Mouse (Mus musculus) telencephalon, adult 2 months (tissue): Measurements from ENCODE around the gene Fubp3.
"Not testable (repeated sequence)": the region's sequence is repeated elsewhere in the genome, so short reads cannot be mapped to it uniquely, and the experiment has no call there.

Experiments
- DNase-seq: peaks from one replicate; pipeline ENCODE4 v3.0.0-alpha.2; 2011; ENCODE audit warnings: low read depth, low spot score

Fubp3 gene

DNA sequence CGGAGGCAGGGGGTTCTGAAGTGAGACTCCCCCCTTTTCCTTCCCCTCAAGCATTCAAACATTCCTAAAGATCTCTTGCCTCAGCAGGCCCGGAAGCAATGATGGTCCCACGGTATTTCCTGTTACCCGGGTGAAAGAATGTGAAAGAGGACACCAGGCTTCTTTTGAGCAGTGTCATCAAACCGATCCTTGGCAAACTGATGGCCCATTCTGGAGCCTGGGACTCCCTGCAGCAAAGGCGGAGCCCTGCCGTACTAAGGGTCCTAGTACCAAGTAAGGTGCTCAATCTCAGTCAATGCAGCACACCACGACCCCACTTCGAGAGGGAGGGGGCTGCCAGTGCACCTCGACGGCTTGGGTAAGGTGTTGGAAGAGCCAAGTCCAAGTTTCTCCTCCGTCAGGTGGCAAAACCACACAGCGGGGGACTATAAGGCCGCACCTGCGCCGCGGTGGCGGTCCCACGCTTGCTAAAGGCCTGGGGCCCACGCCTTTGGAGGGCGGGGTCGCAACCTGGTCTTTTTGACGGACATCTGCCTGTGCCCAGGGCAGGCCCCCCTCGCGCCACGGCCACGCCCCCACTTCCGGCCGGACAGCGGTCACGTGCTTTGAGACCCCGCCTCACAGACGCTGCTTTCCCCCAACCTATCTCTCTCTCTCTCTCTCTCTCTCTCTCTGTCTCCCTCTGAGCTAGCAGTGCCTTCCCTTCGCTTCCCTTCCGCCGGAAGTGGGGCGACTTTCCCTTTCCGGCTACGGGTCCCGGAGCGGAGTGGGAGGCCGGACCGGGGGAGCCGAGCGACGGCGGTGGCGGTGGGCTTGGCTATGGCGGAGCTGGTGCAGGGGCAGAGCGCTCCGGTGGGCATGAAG is at the start of gene Fubp3:
Gene Fubp3 (plus strand): TSS at position 601 of the 864 bp plus-strand sequence.
- peak; percentile 83 for DNase-seq

DNA sequence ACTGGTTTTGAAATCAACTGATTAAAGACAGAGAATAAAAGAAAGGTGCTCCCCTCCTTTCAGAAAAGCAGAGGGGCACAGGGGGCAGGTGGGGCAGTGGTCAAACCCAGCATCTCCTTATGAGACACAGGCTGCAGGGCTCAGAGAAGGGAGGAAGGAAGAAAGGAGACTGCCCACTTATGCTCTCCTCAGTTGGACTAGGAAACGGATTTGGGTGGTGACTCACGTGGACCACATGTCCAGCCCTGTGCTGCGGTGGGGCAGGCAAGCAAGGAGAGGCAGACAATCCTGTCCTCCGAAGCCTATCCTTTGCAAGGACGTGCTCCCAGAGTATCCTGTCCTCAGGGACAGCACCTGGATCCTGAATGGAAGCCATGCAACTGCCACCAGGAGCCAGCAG is 47.8 kb upstream of the Fubp3 start:
- DNase-seq, result no peak

DNA sequence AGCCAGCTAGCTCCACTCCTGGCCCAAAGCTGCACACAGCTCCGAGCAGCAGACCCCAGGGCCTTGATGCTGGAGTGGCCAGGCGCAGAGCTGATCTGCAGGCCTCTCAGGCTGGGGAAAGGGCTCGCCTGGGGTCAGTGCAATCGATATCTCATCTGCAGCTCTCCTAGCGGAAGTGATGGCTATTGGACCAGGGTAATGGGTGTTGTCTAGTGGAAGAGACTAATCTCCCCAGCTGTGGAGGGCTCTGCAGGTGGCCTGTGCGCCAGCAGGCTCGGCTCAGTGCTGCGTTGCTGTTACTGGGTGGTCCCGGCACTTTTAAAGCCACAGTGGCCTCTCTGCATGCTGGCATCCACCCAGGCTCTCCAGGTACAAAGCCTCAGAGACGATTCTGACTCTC is 46.7 kb upstream of the Fubp3 start:
- DNase-seq, result no peak

DNA sequence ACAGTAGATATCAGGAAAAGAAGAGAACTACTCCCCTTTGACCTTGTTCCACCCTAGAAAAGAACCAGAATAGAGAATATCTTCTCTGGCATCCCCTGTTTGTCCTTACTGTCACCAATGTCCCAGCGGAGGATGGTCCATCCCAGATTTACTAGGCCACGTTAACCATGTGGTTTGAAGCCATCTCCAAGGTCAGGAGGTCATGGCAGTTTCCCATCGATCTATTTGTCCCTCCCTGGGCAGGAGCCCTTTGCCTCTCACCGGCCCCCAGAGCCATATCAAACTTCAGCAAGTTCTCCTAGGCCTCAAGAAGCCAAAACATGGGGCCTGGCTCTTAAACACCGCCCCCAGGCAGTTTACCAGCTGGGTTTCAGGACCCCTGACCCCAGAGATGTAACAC is 42.2 kb upstream of the Fubp3 start:
- DNase-seq, result no peak

DNA sequence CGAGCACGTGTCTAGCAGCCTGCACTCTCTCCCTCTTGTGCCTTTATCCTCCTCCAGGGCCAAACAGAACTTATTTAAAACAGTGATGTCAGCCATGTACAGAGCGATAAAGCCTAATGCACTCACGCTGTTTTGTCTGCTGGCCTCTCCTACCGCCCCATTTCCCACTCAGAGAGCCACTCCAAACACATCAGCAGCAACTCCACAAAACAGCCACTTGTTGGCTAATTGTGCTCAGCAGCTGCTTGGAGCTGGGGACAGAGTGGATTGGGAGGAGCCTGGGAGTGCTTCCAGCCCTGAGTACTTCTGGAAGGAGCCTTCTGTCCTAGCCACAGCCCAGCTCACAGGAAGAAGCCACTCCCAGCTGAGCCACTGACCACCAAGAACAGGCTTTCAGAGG is 35.4 kb upstream of the Fubp3 start:
- no peak for DNase-seq

DNA sequence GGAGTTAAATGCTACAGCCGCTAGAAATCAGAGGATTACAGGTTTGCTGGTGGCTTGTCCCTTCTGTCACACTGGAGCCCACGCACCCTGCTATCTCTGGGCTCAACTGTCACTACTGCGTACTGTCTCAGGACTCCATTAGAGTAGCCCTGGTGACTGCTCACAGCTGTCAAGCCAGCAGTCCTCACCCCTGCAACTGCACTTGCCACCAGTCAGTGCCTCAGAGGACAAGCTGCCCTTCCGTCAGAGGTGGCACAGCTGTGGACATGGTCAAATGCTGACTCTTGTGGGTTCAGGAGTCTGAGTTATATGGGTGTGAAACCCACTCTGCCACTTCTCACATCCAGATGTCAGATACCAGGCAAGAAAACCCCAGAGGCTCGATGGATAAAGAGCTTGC is 33.7 kb upstream of the Fubp3 start:
- no peak for DNase-seq

DNA sequence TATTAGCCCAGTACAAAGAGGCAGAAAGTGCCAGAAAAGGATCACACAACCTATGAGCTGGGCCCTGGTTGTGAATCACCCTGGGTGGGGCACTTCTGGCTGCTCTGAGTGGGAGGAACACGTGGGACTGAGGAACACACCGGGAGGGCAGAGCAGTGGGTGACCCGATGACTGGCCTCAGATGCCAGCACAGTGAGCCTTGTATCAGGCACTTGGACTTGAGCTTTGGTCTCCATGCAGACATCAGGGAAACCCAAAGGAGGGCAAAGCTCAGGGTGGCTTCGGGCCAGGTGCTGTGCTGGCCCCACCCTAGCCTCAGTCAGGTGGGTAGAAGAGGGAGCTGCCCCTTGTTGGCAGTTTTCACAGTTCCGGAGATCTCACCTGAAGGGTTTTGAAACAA is 30.9 kb upstream of the Fubp3 start:
- no peak for DNase-seq

DNA sequence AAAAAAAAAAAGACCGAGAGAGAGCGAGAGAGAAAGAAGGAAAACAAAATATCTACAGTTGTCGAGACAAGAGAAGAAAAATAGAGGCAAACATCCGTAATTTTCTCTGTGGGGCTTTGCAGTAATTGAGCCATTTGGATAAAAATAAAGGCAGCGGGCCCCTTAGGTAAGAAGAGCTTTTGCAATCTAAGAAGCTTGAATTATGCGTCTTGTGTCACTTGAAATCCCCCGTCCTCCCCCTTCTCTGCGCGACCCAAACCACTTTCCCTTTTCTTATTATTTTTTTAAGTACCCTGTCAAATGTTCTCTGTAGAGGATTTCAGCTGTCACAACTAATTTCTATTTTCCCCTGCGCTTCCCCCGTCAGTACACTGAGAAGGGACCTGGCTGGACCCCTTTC is 24.7 kb upstream of the Fubp3 start:
- no peak for DNase-seq

DNA sequence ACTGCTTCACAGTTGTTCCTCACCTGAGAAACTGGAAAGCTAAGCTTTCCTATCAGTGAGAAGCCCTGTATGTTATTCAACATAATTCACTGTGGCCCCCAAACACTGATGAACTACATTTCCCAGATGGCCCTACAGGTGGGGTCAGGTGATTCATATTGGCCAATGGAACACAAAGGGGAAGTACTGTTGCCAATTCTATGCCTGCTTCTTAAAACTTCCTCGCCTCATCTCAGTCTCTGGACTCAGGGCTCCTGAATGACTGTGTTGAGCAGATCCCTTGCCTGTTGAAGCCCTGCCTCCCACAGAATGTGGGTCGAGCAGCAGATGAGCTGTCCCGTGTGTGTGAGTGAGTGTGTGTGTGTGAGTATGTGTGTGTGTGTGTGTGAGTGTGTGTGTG is 21.9 kb upstream of the Fubp3 start:
- DNase-seq, result no peak

DNA sequence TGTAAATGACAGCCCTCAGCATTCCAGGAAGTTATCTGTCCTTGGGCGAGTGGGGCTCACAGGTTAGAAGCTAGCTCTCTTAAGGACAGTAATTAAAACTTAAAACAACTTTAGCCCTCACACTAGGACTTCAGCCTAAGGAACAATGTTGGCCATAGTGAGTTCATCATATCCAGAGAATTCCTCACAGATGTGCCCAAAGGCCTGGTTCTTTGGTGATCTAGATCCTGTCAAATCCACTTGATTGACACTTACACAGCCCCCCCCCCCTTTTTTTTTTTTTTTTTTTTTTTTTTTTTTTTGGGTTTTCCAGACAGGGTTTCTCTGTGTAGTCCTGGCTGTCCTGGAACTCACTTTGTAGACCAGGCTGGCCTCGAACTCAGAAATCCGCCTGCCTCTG is 21.1 kb upstream of the Fubp3 start:
- not testable (repeated sequence) for DNase-seq

DNA sequence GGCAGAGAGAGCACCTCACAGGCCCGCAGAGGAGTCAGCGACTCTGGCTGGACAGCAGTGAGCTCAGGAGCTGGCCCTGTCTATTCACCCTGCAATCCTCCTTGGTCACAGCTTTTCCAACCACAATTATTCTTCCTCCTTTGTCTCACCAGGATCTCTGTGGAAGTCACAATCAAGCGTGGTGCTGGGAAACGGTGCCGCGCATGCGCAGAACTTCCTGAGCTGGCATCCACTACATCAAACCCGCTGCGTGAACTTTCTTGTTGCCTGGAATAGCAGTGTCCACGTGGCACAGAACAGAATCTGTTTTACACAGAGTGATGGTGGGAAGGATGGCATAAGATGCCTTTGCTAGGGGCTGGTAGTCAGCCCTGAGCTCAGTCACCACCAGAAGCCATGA is 20.5 kb upstream of the Fubp3 start:
- DNase-seq, result no peak

DNA sequence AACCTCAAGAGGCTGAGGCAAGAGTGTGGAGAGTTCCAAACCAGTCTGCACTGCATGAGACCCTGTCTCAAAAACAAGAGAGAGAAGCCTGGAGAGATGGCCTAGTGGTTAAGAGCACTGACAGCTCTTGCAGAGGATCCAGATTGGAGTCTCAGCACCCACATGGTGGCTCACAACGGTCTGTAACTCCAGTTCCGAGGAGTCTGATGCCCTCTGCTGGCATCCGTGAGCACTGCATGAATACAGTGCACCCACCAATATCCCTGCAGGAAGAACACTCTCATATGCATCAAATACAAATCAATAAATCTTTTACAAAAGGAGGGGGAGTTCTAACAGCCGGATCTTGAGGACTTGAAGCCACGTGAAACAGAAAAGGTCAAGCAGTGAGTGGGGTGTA is 17.8 kb upstream of the Fubp3 start:
- no peak for DNase-seq

DNA sequence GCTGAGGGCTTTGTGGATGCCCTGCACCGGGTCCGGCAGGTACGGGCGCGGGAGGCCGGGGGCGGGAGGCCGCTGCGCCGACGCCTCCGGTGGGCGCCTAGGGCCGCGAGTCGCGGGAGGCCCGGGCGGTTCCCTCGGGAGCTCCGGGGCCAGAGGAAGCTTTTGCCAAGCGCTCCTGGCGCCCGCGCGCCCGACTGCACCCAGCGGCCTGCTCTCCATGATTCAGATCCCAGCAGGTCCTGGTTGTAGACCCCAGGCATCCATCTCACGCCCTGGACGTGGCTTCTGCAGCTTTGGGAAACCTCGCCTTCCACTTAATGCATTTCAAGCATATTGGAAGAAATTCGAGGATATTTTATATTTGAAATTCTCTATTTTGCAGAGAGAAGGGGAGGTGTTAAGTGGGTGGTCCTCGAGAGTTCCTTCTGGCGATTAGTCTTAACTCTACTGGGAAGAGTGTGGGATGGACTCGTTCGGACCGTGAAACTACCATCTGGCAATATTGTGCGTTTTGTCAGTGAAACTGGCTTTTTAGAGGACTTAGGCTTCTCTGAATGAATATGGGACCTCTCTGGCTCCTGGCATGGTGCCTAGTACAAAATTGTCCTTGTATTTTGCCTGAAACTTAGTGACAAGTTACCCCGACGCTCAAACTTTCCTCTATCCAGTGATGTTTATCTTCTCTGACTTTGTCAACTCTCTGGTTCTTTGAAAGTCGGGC is 624 bp downstream of the Fubp3 start:
- DNase-seq, result peak; percentile 41

DNA sequence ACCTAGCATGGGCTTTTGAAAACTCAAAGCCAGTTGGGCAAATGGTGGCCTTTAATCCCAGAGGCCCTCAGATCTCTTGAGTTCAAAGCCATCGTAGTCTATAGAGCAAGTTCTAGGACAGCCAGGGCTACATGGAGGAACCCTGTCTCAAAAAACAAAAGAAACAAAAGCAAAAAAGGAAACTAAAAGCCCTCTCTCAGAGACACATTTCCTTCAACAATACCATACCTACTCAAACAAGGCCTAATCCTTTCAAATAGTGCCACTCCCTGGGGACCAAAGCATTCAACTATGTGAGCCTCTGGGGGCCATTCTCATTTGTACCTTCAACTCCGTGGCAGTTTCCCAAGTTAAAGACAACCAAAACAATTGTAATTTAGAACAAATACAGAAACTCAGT is 9.2 kb downstream of the Fubp3 start:
- no peak for DNase-seq

DNA sequence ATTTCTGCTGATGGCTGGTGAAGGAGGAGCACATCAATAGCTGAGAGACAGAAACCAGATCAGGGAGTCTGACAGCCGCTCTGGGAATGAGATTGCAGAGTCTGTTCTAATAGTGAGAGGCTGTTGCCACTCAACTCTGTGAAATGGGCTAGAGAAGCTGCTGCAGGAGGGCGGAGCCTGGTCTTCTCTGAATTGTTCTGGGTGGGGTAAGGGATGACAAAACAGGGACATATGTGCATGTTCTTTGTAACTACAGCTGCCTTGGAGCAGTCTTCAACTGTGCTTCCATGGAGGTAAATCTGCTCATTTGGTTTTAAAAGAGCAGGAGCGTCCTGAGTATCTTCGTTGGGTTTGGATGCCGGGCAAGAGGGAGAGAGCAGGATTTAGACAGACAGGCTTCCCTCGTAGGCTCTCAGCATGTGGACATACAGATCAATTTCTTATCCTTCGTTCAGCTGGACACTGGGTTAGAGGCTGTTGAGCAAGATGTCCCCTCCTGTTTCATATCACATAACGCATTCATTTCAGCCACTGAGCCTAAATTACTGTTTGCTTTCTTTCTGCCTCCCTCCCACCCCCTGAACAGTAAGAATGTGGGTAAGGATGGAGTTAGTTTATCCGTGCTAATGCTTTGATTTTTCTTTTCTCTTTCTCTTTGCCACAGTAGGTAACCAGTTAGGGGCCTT is 19.5 kb downstream of the Fubp3 start:
- no peak for DNase-seq

DNA sequence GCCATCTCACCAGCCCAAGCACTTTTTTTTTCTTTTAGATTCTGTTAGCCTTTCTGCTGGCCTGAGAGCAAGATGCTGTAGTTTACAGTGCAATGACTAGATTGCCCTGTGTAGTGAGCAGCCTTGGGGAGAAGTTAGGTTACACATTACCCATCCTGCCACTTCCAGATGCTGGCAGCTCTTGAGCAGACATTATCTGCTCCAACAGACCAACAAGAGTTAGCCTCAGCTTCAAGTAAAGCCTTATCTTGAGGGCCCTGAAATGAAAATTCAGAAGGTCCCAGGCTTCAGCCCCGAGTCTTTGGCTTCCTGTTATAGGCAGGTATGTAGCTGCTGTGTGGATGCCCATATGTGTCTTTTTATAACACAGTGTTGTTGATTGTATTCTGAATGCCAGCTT is 35.1 kb downstream of the Fubp3 start:
- no peak for DNase-seq

DNA sequence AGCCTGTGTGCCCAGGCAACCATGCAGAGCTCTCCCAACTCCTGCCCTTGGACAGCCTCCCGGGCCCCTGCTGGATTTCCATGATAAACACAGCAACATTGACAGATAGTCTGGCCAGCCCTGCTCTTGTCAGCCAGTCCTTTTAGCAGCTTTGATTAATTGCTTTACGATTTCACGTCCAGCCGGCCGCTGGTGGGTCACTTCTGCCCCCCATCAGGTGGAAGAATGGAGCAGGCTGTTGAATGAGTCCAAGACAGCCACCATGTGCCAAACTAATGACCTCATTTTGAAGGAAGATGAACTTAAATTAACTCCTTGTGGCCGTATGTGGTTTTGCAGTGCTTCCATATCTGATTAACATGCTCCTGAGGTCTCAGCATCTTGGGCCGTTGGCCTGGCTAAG is 37.4 kb downstream of the Fubp3 start:
- no peak for DNase-seq

DNA sequence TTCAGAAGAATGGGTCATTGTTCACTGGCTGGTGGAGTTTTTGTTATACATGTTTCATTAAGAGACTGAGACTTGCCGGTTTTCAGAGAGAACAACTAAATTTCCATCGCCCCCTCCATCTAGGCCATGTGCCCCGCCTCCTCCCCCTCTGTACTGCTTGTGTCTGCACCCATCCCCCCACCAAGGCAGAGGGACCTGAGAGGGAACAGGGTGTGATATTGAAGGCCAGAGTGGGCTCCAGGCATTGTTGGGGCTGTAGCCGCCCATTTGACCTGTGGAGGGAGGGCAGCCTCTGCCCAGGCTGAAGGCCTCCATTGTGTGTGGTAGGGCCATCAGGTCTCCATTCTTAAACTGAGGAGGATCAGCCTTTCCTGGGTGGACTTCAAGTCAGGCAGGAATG is 38.5 kb downstream of the Fubp3 start:
- DNase-seq, result no peak

DNA sequence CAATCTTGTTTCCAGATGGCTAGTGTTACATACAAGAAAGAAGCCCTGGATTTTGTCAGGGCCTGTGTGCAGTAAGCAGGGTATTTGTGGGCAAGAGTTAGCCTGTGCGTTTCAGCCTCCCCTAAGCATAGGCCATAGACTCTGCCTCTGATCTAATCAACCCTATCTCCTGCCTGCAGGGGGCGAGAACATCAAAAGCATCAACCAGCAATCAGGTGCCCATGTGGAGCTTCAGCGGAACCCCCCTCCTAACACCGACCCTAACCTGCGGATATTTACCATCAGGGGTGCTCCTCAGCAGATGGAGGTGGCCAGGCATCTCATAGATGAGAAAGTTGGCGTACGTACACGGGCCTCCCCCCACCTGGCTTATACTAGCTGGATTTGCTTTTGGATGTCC is 38.9 kb downstream of the Fubp3 start:
- DNase-seq, result no peak

DNA sequence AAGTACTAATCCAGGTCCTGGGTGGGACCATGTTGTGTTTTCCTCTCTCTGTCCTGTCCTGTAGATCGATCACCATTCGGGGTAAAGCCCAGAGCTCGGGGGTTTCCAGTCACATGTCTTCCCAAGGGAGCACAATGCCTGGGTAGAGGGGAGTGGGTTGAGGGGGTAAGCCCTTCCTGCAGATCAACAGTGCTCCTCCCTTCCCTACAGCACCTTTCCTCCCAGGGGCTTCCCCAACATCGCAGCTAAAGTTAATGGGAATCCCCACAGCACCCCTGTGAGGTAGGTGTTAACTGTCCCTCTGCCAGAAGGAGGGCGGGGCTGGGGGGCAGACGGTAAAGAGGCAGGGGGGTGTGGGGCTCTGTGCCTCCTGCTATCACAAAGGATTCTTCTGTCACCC is 40.2 kb downstream of the Fubp3 start:
- no peak for DNase-seq

DNA sequence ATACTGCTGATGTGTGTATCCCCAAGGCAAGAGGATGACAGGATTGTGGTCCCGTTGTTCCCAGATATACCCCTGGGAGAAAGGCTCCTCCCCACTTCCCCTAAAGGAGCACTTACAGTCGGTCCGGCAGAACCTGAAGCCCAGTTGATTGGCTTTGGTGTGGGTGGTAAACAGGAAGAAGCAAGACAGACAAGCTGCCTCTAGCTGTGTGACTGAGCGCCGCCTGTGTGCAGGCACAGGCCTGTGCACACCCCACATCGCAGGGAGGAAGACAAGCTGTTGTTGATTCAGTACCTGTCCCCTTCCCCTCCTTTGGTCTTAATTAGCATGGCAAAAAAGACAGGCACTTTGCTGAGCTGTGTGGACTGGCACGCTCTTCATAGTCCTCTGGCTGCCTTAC is 41.3 kb downstream of the Fubp3 start:
- DNase-seq, result no peak

DNA sequence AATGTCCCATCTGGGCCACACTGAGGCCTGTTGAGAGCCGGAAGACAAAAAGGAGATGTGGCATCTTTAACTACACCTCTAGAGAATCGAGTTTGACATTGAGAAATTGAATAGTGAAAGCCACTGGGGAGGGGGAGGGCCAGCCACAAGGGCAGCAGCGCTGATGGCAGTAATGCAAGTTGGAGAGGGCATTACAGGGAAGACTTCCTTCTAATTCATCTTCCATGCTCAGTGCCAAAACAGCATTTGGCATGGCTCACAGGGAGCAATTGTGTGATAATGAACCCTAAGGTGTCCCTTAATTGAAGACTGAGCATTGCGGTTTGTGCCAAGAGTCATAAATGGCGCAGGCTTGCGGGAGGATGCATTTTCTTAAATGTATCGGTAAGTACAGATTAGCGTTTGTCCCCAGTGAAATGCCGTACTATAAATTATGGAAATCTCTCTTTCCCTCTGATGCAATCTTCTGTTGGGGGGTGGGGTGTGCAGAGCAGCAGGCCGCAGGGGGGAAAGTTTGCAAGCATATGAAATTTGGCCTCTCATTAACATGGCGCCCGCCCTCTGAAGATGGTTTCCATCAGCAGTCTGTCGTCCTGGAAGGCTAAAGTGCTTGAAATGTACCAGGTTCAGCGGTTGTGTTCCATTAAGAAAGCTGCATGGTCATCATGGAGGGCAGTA is 46.2 kb downstream of the Fubp3 start:
- no peak for DNase-seq
